Comparison of ENCODE assay signal across 20 mouse cellular contexts in the genomic region with DNA sequence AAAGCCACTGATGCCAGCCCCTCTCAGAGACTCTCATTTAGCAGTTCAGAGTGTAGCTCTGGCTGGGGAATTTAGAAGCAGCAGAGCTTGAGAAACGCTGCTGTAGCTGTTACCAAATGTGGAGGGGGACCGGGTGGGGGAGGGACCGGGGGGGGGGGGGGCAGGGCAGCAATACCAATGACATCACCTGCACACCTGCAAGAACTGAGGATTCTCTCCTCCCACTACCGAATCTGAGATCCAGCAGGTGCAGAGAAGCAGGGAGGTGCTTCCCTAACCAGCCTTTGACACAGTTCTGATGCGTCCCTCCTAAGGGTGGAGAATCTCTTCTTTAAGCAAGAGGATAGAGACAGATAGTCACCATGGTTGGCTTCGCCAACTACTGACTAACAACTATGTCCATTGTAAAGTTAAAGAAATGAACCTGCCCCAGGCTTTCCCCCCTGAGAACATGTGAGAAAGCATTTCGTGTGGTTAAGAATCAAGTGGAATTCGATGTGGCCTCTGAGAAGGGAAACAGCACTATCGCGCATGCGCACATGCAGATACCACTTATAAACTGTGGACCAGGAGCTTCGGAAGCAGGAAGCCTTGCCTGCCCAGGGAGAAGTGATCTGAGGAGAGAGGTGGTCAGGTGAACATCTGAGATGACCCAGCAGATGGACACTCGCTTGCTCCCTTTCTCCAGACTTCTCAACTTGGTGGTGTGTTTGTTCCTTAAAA. TPM values are rescaled to one million over a fixed set of nuclear protein-coding genes. Genes with fewer than 3 reads are reported as not detected.
DNase-seq lines count a peak whose midpoint lies in the region; ATAC-seq and TF ChIP-seq lines count a peak whose summit lies in the region.
"Had no signal": no experiment of that assay in that cellular context is flagged by ENCODE, and none has a peak within 500 bp of the region (broad histone marks: within the 10 kb centered on the region; RNA-seq: fewer than 3 reads in every experiment).

No protein-coding gene starts in this region.

- H3K27me3 ChIP-seq in liver, postnatal 0 days (ENCODE audit: insufficient read depth, low read length) = no peaks in the 10 kb centered on the region
- no peaks in the 10 kb centered on the region for H3K27me3 ChIP-seq in liver, embryonic 12.5 days (replicated peaks)
- H3K27me3 ChIP-seq: forebrain, embryonic 13.5 days; heart, embryonic 15.5 days; hindbrain, embryonic 15.5 days had no signal

- TF ChIP-seq EP300 in liver, postnatal 0 days (IDR thresholded peaks at IDR 0.05; ENCODE audit: low read depth) = no peak

- no peak for DNase-seq in liver, postnatal 0 days
- DNase-seq in thymus, postnatal 0 days (ENCODE audit: low spot score) = peak; percentile 66
- DNase-seq in thymus, postnatal 4 days = no peak
- no peak for DNase-seq in left cerebral cortex, postnatal 4 days
- DNase-seq in right cerebral cortex, postnatal 10 days (ENCODE audit: low spot score in 2 of 2) = no peak
- DNase-seq: adrenal gland, postnatal 10 days; B cell, adult 2 months; cerebellum, adult 2 months; cerebellum, postnatal 10 days; forebrain, postnatal 0 days; gastrocnemius, postnatal 14 days; heart, postnatal 14 days had no signal

- no peaks in the 10 kb centered on the region for H3K36me3 ChIP-seq in liver, postnatal 0 days (replicated peaks; ENCODE audit: insufficient read depth, low read length)
- no peaks in the 10 kb centered on the region for H3K36me3 ChIP-seq in liver, embryonic 12.5 days
- H3K36me3 ChIP-seq: embryonic facial prominence, embryonic 10.5 days; heart, embryonic 15.5 days; hindbrain, embryonic 15.5 days had no signal

- intact Hi-C loops in left cerebral cortex, postnatal 4 days (cut with DNase I) = no loop called here

- TF ChIP-seq POLR2A in bone marrow, adult 2 months (IDR thresholded peaks at IDR 0.05; ENCODE audit: borderline replicate concordance, control insufficient read depth, low read depth, low read length) = no peak

- no peak for TF ChIP-seq CTCF in liver, postnatal 0 days (IDR thresholded peaks at IDR 0.05; ENCODE audit: low read depth)
- no peak for TF ChIP-seq CTCF in bone marrow, adult 2 months (IDR thresholded peaks at IDR 0.05; ENCODE audit: control insufficient read depth, insufficient read depth, low read length)

- 65% methylated on average over 13 of the region's 13 CpGs for WGBS in liver, postnatal 0 days (ENCODE audit: insufficient replicate concordance)
- WGBS in liver, embryonic 12.5 days (ENCODE audit: insufficient replicate concordance) = 65% methylated on average over 13 of the region's 13 CpGs
- 61% methylated on average over 13 of the region's 13 CpGs for WGBS in bone marrow, adult 2 months

- H3K9me3 ChIP-seq in liver, postnatal 0 days (ENCODE audit: low read length) = no peaks in the 10 kb centered on the region
- no peaks in the 10 kb centered on the region for H3K9me3 ChIP-seq in liver, embryonic 12.5 days (replicated peaks)
- H3K9me3 ChIP-seq: embryonic facial prominence, embryonic 10.5 days; forebrain, embryonic 13.5 days; heart, embryonic 15.5 days; hindbrain, embryonic 15.5 days had no signal

- H3K4me2 ChIP-seq in liver, postnatal 0 days (ENCODE audit: low read depth, low read length) = no peak overlapping the region
- no peak overlapping the region for H3K4me2 ChIP-seq in liver, embryonic 12.5 days
- H3K4me2 ChIP-seq: forebrain, embryonic 13.5 days; heart, embryonic 11.5 days; heart, embryonic 15.5 days; hindbrain, embryonic 15.5 days had no signal

- no peak overlapping the region for H3K4me3 ChIP-seq in liver, postnatal 0 days (ENCODE audit: low read depth, low read length)
- no peak overlapping the region for H3K4me3 ChIP-seq in liver, embryonic 12.5 days
- H3K4me3 ChIP-seq in bone marrow, adult 2 months (replicated peaks; ENCODE audit: control insufficient read depth, low read depth, low read length) = no peak overlapping the region
- H3K4me3 ChIP-seq: embryonic facial prominence, embryonic 10.5 days; forebrain, embryonic 13.5 days; heart, embryonic 15.5 days; hindbrain, embryonic 15.5 days had no signal

- peak overlapping the region; percentile 39; the same call in 1 of the 2 replicates for H3K27ac ChIP-seq in liver, postnatal 0 days (ENCODE audit: low read depth)
- no peak overlapping the region for H3K27ac ChIP-seq in liver, embryonic 12.5 days
- peak overlapping the region; percentile 48 for H3K27ac ChIP-seq in bone marrow, adult 2 months (ENCODE audit: control insufficient read depth, insufficient read depth, low read depth, low read length, poor library complexity)
- H3K27ac ChIP-seq: embryonic facial prominence, embryonic 10.5 days; forebrain, embryonic 13.5 days; heart, embryonic 15.5 days; hindbrain, embryonic 15.5 days had no signal

- no peak for ATAC-seq in liver, postnatal 0 days
- ATAC-seq in liver, embryonic 12.5 days = no peak
- ATAC-seq: CD4-positive, CD25-positive, alpha-beta regulatory T cell, adult 4 months; forebrain, embryonic 13.5 days; forebrain, postnatal 0 days had no signal

- H3K9ac ChIP-seq in liver, postnatal 0 days (replicated peaks) = no peak overlapping the region
- no peak overlapping the region for H3K9ac ChIP-seq in liver, embryonic 12.5 days
- H3K9ac ChIP-seq: forebrain, embryonic 13.5 days; forebrain, postnatal 0 days; heart, embryonic 15.5 days; hindbrain, embryonic 15.5 days had no signal

- H3K4me1 ChIP-seq in liver, postnatal 0 days (ENCODE audit: insufficient read depth) = peaks cover 8% of the 10 kb centered on the region
- H3K4me1 ChIP-seq in liver, embryonic 12.5 days = peaks cover 28% of the 10 kb centered on the region
- H3K4me1 ChIP-seq in bone marrow, adult 2 months (ENCODE audit: control insufficient read depth, insufficient read depth, low read length) = no peaks in the 10 kb centered on the region; the same call in 1 of the 2 replicates
- H3K4me1 ChIP-seq: forebrain, embryonic 13.5 days; heart, embryonic 15.5 days; hindbrain, embryonic 15.5 days had no signal

RNA-seq across cellular contexts. Expression of a gene that starts 37.2 kb away (rescaled TPM):
- polyA plus RNA-seq in liver, postnatal 0 days (2015; fragmentation: Nextera tagmentation; extraction: Ambion mirVana) = 7.0 and 9.1 TPM in 2 replicates
- polyA plus RNA-seq in liver, embryonic 12.5 days (2016; fragmentation: Nextera tagmentation; extraction: Ambion mirVana) = 20.3 and 21.2 TPM in 2 replicates
- polyA plus RNA-seq in thymus, postnatal 0 days (2015; fragmentation: Nextera tagmentation; extraction: Ambion mirVana) = 29.6 and 29.9 TPM in 2 replicates
- polyA plus RNA-seq in bone marrow, adult 2 months (2011; ENCODE audit: insufficient read depth, insufficient read length, low replicate concordance, missing spikeins) = 1.6 and 3.0 TPM in 2 replicates
- 10 to 100 TPM; 17.7 to 19.2 TPM for total RNA-seq in left cerebral cortex, postnatal 4 days (2021)
